Mouse (Mus musculus) ovary, adult 18-20 months (tissue): Measurements from ENCODE around the gene Btbd9.

ENCODE experiments used
- DNase-seq: peaks from one replicate; pipeline ENCODE4 v3.0.0; 2022; ENCODE audit warnings: low spot score, mixed read lengths

Btbd9 gene

GRCm38 (mm10) chr17:30177435-30177834, 398.9 kb downstream of the Btbd9 start:
- no peak for DNase-seq
